Mouse (Mus musculus): ENCODE results near the gene Mpzl2.
"Not testable (repeated sequence)": the region's sequence is repeated elsewhere in the genome, so short reads cannot be mapped to it uniquely, and the experiment has no call there.

The Mpzl2 gene

GRCm38 (mm10) chr9:45034526-45034925 is 5.1 kb upstream of the Mpzl2 start:
- no peak for DNase-seq (ENCODE audit: low read depth)

- not testable (repeated sequence) for DNase-seq (ENCODE audit: low read depth)
Measured at GRCm38 (mm10) chr9:45037803-45038202, 1.8 kb upstream of the Mpzl2 start.

GRCm38 (mm10) chr9:45040066-45040845 is 657 bp downstream of the Mpzl2 start:
- DNase-seq (ENCODE audit: low read depth), result no peak

- peak; percentile 54 for DNase-seq (ENCODE audit: low read depth)
Measured at GRCm38 (mm10) chr9:45041131-45041838, 1.7 kb downstream of the Mpzl2 start.

- DNase-seq (ENCODE audit: low read depth), result peak; percentile 27
Measured at GRCm38 (mm10) chr9:45042056-45042720, 2.6 kb downstream of the Mpzl2 start.

- DNase-seq (ENCODE audit: low read depth), result peak; percentile 30
Measured at GRCm38 (mm10) chr9:45042947-45043346, 3.3 kb downstream of the Mpzl2 start.

GRCm38 (mm10) chr9:45046973-45047372 is 7.4 kb downstream of the Mpzl2 start:
- no peak for DNase-seq (ENCODE audit: low read depth)

GRCm38 (mm10) chr9:45048511-45048910 is 8.9 kb downstream of the Mpzl2 start:
- peak; percentile 77 for DNase-seq (ENCODE audit: low read depth)

GRCm38 (mm10) chr9:45049731-45050130 is 10.1 kb downstream of the Mpzl2 start:
- no peak for DNase-seq (ENCODE audit: low read depth)

GRCm38 (mm10) chr9:45050301-45050700 is 10.7 kb downstream of the Mpzl2 start:
- no peak for DNase-seq (ENCODE audit: low read depth)

GRCm38 (mm10) chr9:45055082-45055713 is 15.6 kb downstream of the Mpzl2 start, which contains the start of gene Mpzl3:
Mpzl3 (plus strand) TSS chr9:45055186.
- peak; percentile 93 for DNase-seq (ENCODE audit: low read depth)

GRCm38 (mm10) chr9:45058304-45058940 is 18.8 kb downstream of the Mpzl2 start:
- DNase-seq (ENCODE audit: low read depth), result no peak

GRCm38 (mm10) chr9:45060151-45060550 is 20.6 kb downstream of the Mpzl2 start:
- DNase-seq (ENCODE audit: low read depth), result no peak

GRCm38 (mm10) chr9:45062677-45063076 is 23.1 kb downstream of the Mpzl2 start:
- peak; percentile 80 for DNase-seq (ENCODE audit: low read depth)

- DNase-seq (ENCODE audit: low read depth), result no peak
Measured at GRCm38 (mm10) chr9:45064421-45064820, 24.8 kb downstream of the Mpzl2 start.

GRCm38 (mm10) chr9:45066735-45067134 is 27.1 kb downstream of the Mpzl2 start:
- no peak for DNase-seq (ENCODE audit: low read depth)

- DNase-seq (ENCODE audit: low read depth), result no peak
Measured at GRCm38 (mm10) chr9:45071800-45072199, 32.2 kb downstream of the Mpzl2 start.

- DNase-seq (ENCODE audit: low read depth), result no peak
Measured at GRCm38 (mm10) chr9:45077859-45078258, 38.3 kb downstream of the Mpzl2 start.

- peak; percentile 68 for DNase-seq (ENCODE audit: low read depth)
Measured at GRCm38 (mm10) chr9:45079011-45079410, 39.4 kb downstream of the Mpzl2 start, which contains the start of gene Jaml. Jaml (plus strand) TSS chr9:45079183.

- peak; percentile 55 for DNase-seq (ENCODE audit: low read depth)
Measured at GRCm38 (mm10) chr9:45083132-45083531, 43.5 kb downstream of the Mpzl2 start.

- DNase-seq (ENCODE audit: low read depth), result no peak
Measured at GRCm38 (mm10) chr9:45084556-45084955, 45.0 kb downstream of the Mpzl2 start.
